Mouse (Mus musculus): Measurements from ENCODE around the gene Lamb3.

GRCm38 (mm10) chr1:193265734-193266133 is 58.2 kb downstream of the Lamb3 start:
- TF ChIP-seq POLR2A (IDR thresholded peaks at IDR 0.05; ENCODE audit: low read depth, low read length) (no peak), MEF2A (IDR thresholded peaks at IDR 0.05; ENCODE audit: borderline replicate concordance, low read depth, low read length) (no peak), ZC3H11A (IDR thresholded peaks at IDR 0.05; ENCODE audit: low read depth, low read length) (no peak), MXI1 (IDR thresholded peaks at IDR 0.05; ENCODE audit: low read depth, low read length) (no peak), MAX (IDR thresholded peaks at IDR 0.05; ENCODE audit: low read length) (no peak), CTCF (conservative IDR thresholded peaks at IDR 0.05 in 1 of 2, IDR thresholded peaks at IDR 0.05 in 1 of 2; ENCODE audit: low read depth in 2 of 2, low read length in 2 of 2) (no peak), SIN3A (IDR thresholded peaks at IDR 0.05; ENCODE audit: low read length) (no peak), HCFC1 (IDR thresholded peaks at IDR 0.05; ENCODE audit: low read depth, low read length) (no peak), NELFE (IDR thresholded peaks at IDR 0.05; ENCODE audit: low read depth, low read length) (no peak), USF1 (IDR thresholded peaks at IDR 0.05; ENCODE audit: low read depth, low read length) (no peak), PAX5 (IDR thresholded peaks at IDR 0.05; ENCODE audit: low read length) (no peak), MAFK (IDR thresholded peaks at IDR 0.05; ENCODE audit: insufficient replicate concordance, low read length) (no peak), RCOR1 (conservative IDR thresholded peaks at IDR 0.05; ENCODE audit: low read depth, low read length) (no peak), EP300 (IDR thresholded peaks at IDR 0.05; ENCODE audit: low read length) (no peak)

All from CH12.LX (cell line).